Mouse (Mus musculus) intestine, embryonic 14.5 days (tissue): Measurements from ENCODE around the gene Gm2001. TPM values are rescaled to one million over a fixed set of nuclear protein-coding genes. Genes with fewer than 3 reads are reported as not detected.
"Not testable (repeated sequence)": the region's sequence is repeated elsewhere in the genome, so short reads cannot be mapped to it uniquely, and the experiment has no call there.

Experiments
- ATAC-seq: fragments of 200-750 bp; cut with Nextera tagmentation; replicated peaks from 2 replicates; pipeline ENCODE4 v1.8.0; 2017; ENCODE audit warnings: low read depth, moderate number of reproducible peaks, moderate TSS enrichment, moderate library complexity; ENCODE audit not compliant: low FRiP score, low TSS enrichment
- DNase-seq: peaks from one replicate; pipeline ENCODE4 v3.0.0-alpha.2; 2018; ENCODE audit warnings: low spot score
- H3K27ac ChIP-seq: fragments of 300-500 bp; sonication (generic); 2 replicates; pipeline ENCODE4 v1.5.1; 2014; ENCODE audit warnings: low read depth, mild to moderate bottlenecking, control low read depth
- H3K27me3 ChIP-seq: fragments of 300-500 bp; sonication (generic); replicated peaks from 2 replicates; pipeline ENCODE4 v1.6.1; 2014; ENCODE audit warnings: low read length, control low read depth; ENCODE audit not compliant: control insufficient read depth, insufficient read depth
- H3K36me3 ChIP-seq: fragments of 300-500 bp; sonication (generic); 2 replicates; pipeline ENCODE4 v1.6.1; 2014; ENCODE audit warnings: low read length, control low read depth; ENCODE audit not compliant: control insufficient read depth, insufficient read depth
- H3K4me1 ChIP-seq: fragments of 300-500 bp; sonication (generic); replicated peaks from 2 replicates; pipeline ENCODE4 v1.6.1; 2014; ENCODE audit warnings: low read length, control low read depth, mixed read lengths; ENCODE audit not compliant: control insufficient read depth, insufficient read depth
- H3K4me2 ChIP-seq: fragments of 300-500 bp; sonication (generic); 2 replicates; pipeline ENCODE4 v1.6.1; 2014; ENCODE audit warnings: low read length
- H3K4me3 ChIP-seq: fragments of 300-500 bp; sonication (generic); 2 replicates; pipeline ENCODE4 v1.5.1; 2014; ENCODE audit warnings: low read depth, low read length, control low read depth, mixed read lengths
- H3K9ac ChIP-seq: fragments of 300-500 bp; sonication (generic); 2 replicates; pipeline ENCODE4 v1.6.1; 2014; ENCODE audit warnings: mild to moderate bottlenecking, low read length
- H3K9me3 ChIP-seq: fragments of 300-500 bp; sonication (generic); 2 replicates; pipeline ENCODE4 v1.6.1; 2016; ENCODE audit warnings: low read length, control low read depth; ENCODE audit not compliant: control insufficient read depth
- WGBS: fragments of 180-500 bp; shearing (Covaris S2); extraction: QIAGEN DNeasy Blood & Tissue Kit; methylation state at CpG from one replicate; pipeline ENCODE4 v1.1.7; 2014; 5-methylcytosine and 5-hydroxymethylcytosine counted together
- polyA plus RNA-seq: library from polyadenylated mRNA; unstranded; fragments of >200 nt; fragmentation: Nextera tagmentation; extraction: Ambion mirVana; gene quantifications from 2 replicates; pipeline ENCODE4 v1.2.1, GENCODE M21; 2014

Gene Gm2001
- polyA plus RNA-seq, 1 experiment from 2014 or later, result not detected

DNA sequence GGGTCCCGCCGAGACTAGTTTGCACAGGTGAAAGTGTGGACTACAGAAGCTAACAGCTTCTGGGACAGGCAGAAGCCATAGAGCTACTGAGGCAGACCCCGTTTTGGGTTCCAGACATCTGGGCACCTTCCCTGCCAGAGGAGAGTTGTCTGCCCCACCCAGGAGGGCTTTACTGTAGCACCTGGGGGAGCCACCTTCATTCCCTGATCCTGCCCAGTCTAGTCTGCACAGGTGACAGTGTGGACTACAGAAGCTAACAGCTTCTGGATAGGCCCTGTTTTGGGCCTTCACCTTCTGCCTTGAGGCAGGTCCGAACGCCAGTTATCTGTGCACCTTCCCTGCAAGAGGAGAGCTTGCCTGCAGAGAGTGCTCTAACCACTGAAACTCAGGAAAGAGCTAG, 44.2 kb downstream of the Gm2001 start:
- H3K27me3 ChIP-seq, H3K4me3 ChIP-seq, H3K4me2 ChIP-seq, DNase-seq, H3K36me3 ChIP-seq, H3K4me1 ChIP-seq, H3K9ac ChIP-seq, H3K27ac ChIP-seq, H3K9me3 ChIP-seq, ATAC-seq: not testable (repeated sequence)
- 93% methylated on average over 5 of the region's 5 CpGs for WGBS

DNA sequence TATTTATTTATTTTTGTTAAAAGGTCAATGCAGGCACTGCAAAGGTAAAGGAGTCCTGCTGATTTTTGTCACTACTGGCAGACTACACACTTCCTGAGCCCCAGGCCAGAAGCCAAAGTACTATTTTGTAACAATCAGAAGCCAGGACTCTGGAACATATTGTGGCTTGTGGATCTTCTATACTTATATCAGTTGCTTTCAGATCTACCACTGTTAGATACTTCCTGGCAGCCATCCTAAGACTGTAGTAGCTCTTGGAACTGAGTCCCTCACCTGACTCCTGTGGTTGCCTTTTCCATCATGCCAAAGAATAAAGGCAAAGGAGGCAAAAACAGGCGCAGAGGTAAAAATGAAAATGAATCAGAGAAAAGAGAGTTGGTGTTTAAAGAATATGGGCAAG, 46.9 kb downstream of the Gm2001 start, which contains the start of gene Gm21936:
Gene Gm21936 (plus strand): TSS at position 301 of the 400 bp plus-strand sequence.
- H3K4me2 ChIP-seq, H3K9me3 ChIP-seq, H3K4me3 ChIP-seq, H3K36me3 ChIP-seq, H3K4me1 ChIP-seq, DNase-seq, H3K27me3 ChIP-seq, ATAC-seq, H3K27ac ChIP-seq, H3K9ac ChIP-seq: not testable (repeated sequence)
- 79% methylated on average over 1 of the region's 1 CpGs for WGBS

Other genes starting within 250 kb of the Gm2001 start
- not detected in 2 replicates for gene Oog1, start 239.7 kb downstream of the Gm2001 start, polyA plus RNA-seq
- not detected in 2 replicates for gene Gm4027, start 223.5 kb downstream of the Gm2001 start, polyA plus RNA-seq
- gene Gm16381, start 197.7 kb downstream of the Gm2001 start, polyA plus RNA-seq, result not detected in 2 replicates
- not detected in 2 replicates for gene Gm21319, start 66.6 kb downstream of the Gm2001 start, polyA plus RNA-seq
- not detected in 2 replicates for gene Gm21936, start 46.8 kb downstream of the Gm2001 start, polyA plus RNA-seq
- not detected in 2 replicates for gene BB287469, start 25.8 kb downstream of the Gm2001 start, polyA plus RNA-seq
- gene Gm2016, start 31.7 kb upstream of the Gm2001 start, polyA plus RNA-seq, result not detected in 2 replicates
- gene Gm2022, start 53.0 kb upstream of the Gm2001 start, polyA plus RNA-seq, result not detected in 2 replicates
- not detected in 2 replicates for gene Gm2035, start 77.5 kb upstream of the Gm2001 start, polyA plus RNA-seq
- gene Gm2042, start 111.7 kb upstream of the Gm2001 start, polyA plus RNA-seq, result not detected in 2 replicates
- gene Gm2075, start 169.5 kb upstream of the Gm2001 start, polyA plus RNA-seq, result not detected in 2 replicates
- not detected in 2 replicates for gene Gm6803, start 176.4 kb upstream of the Gm2001 start, polyA plus RNA-seq
- gene Gm2056, start 184.7 kb upstream of the Gm2001 start, polyA plus RNA-seq, result not detected in 2 replicates
- not detected in 2 replicates for gene Gm16368, start 241.4 kb upstream of the Gm2001 start, polyA plus RNA-seq